Mouse (Mus musculus) G1E (cell line): ENCODE data around the gene Olfr1257.

Source experiments
- CTCF ChIP-seq: IDR thresholded peaks from 2 replicates; pipeline ENCODE4 v1.5.1; 2012; ENCODE audit warnings: low read depth, low read length, inconsistent platforms, mixed read lengths
- GATA1 ChIP-seq: IDR thresholded peaks from 2 replicates; pipeline ENCODE4 v1.6.1; 2012; ENCODE audit warnings: borderline replicate concordance, low read length, inconsistent platforms, mixed read lengths
- GATA2 ChIP-seq: IDR thresholded peaks from 2 replicates; pipeline ENCODE4 v1.6.1; 2012; ENCODE audit warnings: low read depth, low read length, inconsistent platforms, borderline replicate concordance
- POLR2AphosphoS5 ChIP-seq: IDR thresholded peaks from 2 replicates; pipeline ENCODE4 v1.6.1; 2012; ENCODE audit warnings: low read depth, low read length, inconsistent platforms; ENCODE audit not compliant: insufficient replicate concordance
- TAL1 ChIP-seq: conservative IDR thresholded peaks from 2 replicates; pipeline ENCODE4 v1.6.1; 2012; ENCODE audit warnings: low read depth, low read length, inconsistent platforms, mixed read lengths

- TF ChIP-seq CTCF (no peak), POLR2AphosphoS5 (no peak), GATA1 (no peak), TAL1 (no peak), GATA2 (no peak)
Observed at GRCm38 (mm10) chr2:89848105-89848504, 30.1 kb upstream of the Olfr1257 start, which contains the start of gene Olfr48.
